15 mouse cellular contexts compared by ENCODE assay signal in the genomic region with DNA sequence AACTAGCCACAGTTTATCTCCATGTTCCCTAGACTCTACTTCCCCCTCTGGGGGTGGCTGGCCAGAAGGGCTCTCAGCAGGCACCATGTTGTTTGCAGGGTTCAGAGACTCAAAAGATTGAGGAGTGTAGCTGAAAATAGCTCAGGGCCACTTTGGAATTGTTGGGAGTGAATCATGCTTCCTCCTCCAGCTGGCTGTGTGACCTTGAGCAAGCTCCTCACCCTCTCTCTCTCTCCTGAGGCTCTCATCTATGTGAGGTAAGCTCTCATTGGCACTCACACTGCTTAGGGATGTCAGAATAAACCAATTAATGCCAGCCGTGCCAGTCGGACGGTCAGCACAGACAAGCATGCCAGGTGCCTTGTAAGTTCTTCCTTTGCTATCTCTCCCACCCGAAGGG.
DNase-seq lines count a peak whose midpoint lies in the region; ATAC-seq and TF ChIP-seq lines count a peak whose summit lies in the region.
"Had no signal": no experiment of that assay in that cellular context is flagged by ENCODE, and none has a peak within 500 bp of the region (broad histone marks: within the 10 kb centered on the region; RNA-seq: fewer than 3 reads in every experiment).

No protein-coding gene starts in this region.

- DNase-seq in cerebellum, adult 9-10 months = peak; percentile 27
- no peak for DNase-seq in cerebellum, postnatal 4 days (ENCODE audit: low spot score in 2 of 2)
- DNase-seq in testis, postnatal 10 days (ENCODE audit: low spot score) = no peak
- no peak for DNase-seq in urinary bladder, adult 2 months (ENCODE audit: low spot score)
- DNase-seq in kidney, postnatal 4 days = no peak
- DNase-seq: kidney, postnatal 10 days had no signal

- peak overlapping the region; percentile 24; the same call in 1 of the 2 replicates for H3K27ac ChIP-seq in testis, adult 2 months (ENCODE audit: control insufficient read depth, insufficient read depth, low read depth, low read length)
- H3K27ac ChIP-seq in heart, embryonic 13.5 days (replicated peaks) = peak overlapping the region; percentile 91
- H3K27ac ChIP-seq: embryonic facial prominence, embryonic 13.5 days; forebrain, embryonic 13.5 days; hindbrain, embryonic 10.5 days; intestine, embryonic 15.5 days; limb, embryonic 13.5 days had no signal

- no peak overlapping the region for H3K4me2 ChIP-seq in heart, embryonic 13.5 days
- H3K4me2 ChIP-seq: embryonic facial prominence, embryonic 13.5 days; forebrain, embryonic 13.5 days; intestine, embryonic 15.5 days; limb, embryonic 13.5 days had no signal

- no peaks in the 10 kb centered on the region for H3K36me3 ChIP-seq in testis, adult 2 months (ENCODE audit: control insufficient read depth, insufficient read depth, low read length)
- H3K36me3 ChIP-seq in heart, embryonic 13.5 days = no peaks in the 10 kb centered on the region
- H3K36me3 ChIP-seq: embryonic facial prominence, embryonic 13.5 days; G1E; hindbrain, embryonic 10.5 days; intestine, embryonic 15.5 days; limb, embryonic 13.5 days had no signal

- H3K27me3 ChIP-seq in testis, adult 2 months (ENCODE audit: control insufficient read depth, insufficient read depth, low read length) = no peaks in the 10 kb centered on the region
- H3K27me3 ChIP-seq in heart, embryonic 13.5 days (replicated peaks) = peaks cover 34% of the 10 kb centered on the region
- H3K27me3 ChIP-seq: embryonic facial prominence, embryonic 13.5 days; forebrain, embryonic 13.5 days; intestine, embryonic 15.5 days had no signal

- peak overlapping the region; percentile 54; the same call in 1 of the 2 replicates for H3K9ac ChIP-seq in heart, embryonic 13.5 days
- H3K9ac ChIP-seq: embryonic facial prominence, embryonic 13.5 days; forebrain, embryonic 13.5 days; intestine, embryonic 15.5 days; limb, embryonic 13.5 days had no signal

- no peak for TF ChIP-seq CTCF in testis, adult 2 months (IDR thresholded peaks at IDR 0.05; ENCODE audit: control insufficient read depth, insufficient read depth, insufficient replicate concordance, low read depth, low read length)

- no peaks in the 10 kb centered on the region for H3K9me3 ChIP-seq in heart, embryonic 13.5 days
- H3K9me3 ChIP-seq: embryonic facial prominence, embryonic 13.5 days; forebrain, embryonic 13.5 days; hindbrain, embryonic 10.5 days; intestine, embryonic 15.5 days; limb, embryonic 13.5 days had no signal

- no peak for TF ChIP-seq POLR2A in testis, adult 2 months (IDR thresholded peaks at IDR 0.05; ENCODE audit: control insufficient read depth, low read depth, low read length)

- peaks cover 4% of the 10 kb centered on the region for H3K4me1 ChIP-seq in testis, adult 2 months (ENCODE audit: control insufficient read depth, insufficient read depth, low read length)
- H3K4me1 ChIP-seq in heart, embryonic 13.5 days = peaks cover 83% of the 10 kb centered on the region

- WGBS in heart, embryonic 13.5 days = 36% methylated on average over 4 of the region's 4 CpGs

- H3K4me3 ChIP-seq in testis, adult 2 months (ENCODE audit: control insufficient read depth, low read depth, low read length) = no peak overlapping the region
- no peak overlapping the region for H3K4me3 ChIP-seq in heart, embryonic 13.5 days
- H3K4me3 ChIP-seq: embryonic facial prominence, embryonic 13.5 days; forebrain, embryonic 13.5 days; hindbrain, embryonic 10.5 days; intestine, embryonic 15.5 days; limb, embryonic 13.5 days had no signal

- no peak for ATAC-seq in heart, embryonic 13.5 days (ENCODE audit: extremely low read depth, insufficient number of reproducible peaks, low FRiP score, low TSS enrichment)
- ATAC-seq in granulocyte monocyte progenitor cell, adult 5-6 weeks (replicated peaks; ENCODE audit: poor library complexity, severe bottlenecking) = no peak
- ATAC-seq: forebrain, embryonic 13.5 days; intestine, embryonic 15.5 days had no signal
